Mouse (Mus musculus): ENCODE results near the gene Pdgfb. TPM values are rescaled to one million over a fixed set of nuclear protein-coding genes. Genes with fewer than 3 reads are reported as not detected.

The Pdgfb gene
- total and polyA plus RNA-seq, 2 experiments from 2014 or later: 9.2 to 24.4 TPM

GRCm38 (mm10) chr15:80013256-80014030, 1.3 kb downstream of the Pdgfb start:
- Histone ChIP-seq H3K4me2 (ENCODE audit: low read depth, low read length, poor library complexity, severe bottlenecking) (peak overlapping the region; percentile 94), H3K9me3 (ENCODE audit: low read length) (no peaks in the 10 kb centered on the region), H3K4me3 (ENCODE audit: low read depth, low read length) (peak overlapping the region; percentile 83), H3K36me3 (ENCODE audit: insufficient read depth, low read length) (no peaks in the 10 kb centered on the region), H3K9ac (replicated peaks; ENCODE audit: low read length, poor library complexity, severe bottlenecking) (peak overlapping the region; percentile 95), H3K27me3 (ENCODE audit: insufficient read depth, low read length) (0 out of 2 replicates have a peak, but pooled peaks cover 3% of the 10 kb centered on the region), H3K4me1 (ENCODE audit: insufficient read depth, low read length) (peaks cover 5% of the 10 kb centered on the region; the same call in 1 of the 2 replicates), H3K27ac (ENCODE audit: low read depth, low read length) (peak overlapping the region; percentile 83)
- no peak for TF ChIP-seq CTCF (IDR thresholded peaks at IDR 0.05)
- WGBS: 3% methylated on average over 29 of the region's 36 CpGs
- no peak for DNase-seq (ENCODE audit: low spot score)
- ATAC-seq (ENCODE audit: low FRiP score): no peak

GRCm38 (mm10) chr15:80012527-80013201, 2.1 kb downstream of the Pdgfb start:
- H3K36me3 ChIP-seq (ENCODE audit: insufficient read depth, low read length): no peaks in the 10 kb centered on the region
- peak overlapping the region; percentile 83 for H3K27ac ChIP-seq (ENCODE audit: low read depth, low read length)
- H3K9me3 ChIP-seq (ENCODE audit: low read length): no peaks in the 10 kb centered on the region
- ATAC-seq (ENCODE audit: low FRiP score) (peak; percentile 45), DNase-seq (ENCODE audit: low spot score) (peak; percentile 77)
- H3K27me3 ChIP-seq (ENCODE audit: insufficient read depth, low read length): 0 out of 2 replicates have a peak, but pooled peaks cover 3% of the 10 kb centered on the region
- H3K9ac ChIP-seq (replicated peaks; ENCODE audit: low read length, poor library complexity, severe bottlenecking): peak overlapping the region; percentile 95
- TF ChIP-seq CTCF (IDR thresholded peaks at IDR 0.05): no peak
- H3K4me1 ChIP-seq (ENCODE audit: insufficient read depth, low read length): peaks cover 5% of the 10 kb centered on the region; the same call in 1 of the 2 replicates
- peak overlapping the region; percentile 94 for H3K4me2 ChIP-seq (ENCODE audit: low read depth, low read length, poor library complexity, severe bottlenecking)
- 1% methylated on average over 41 of the region's 60 CpGs for WGBS
- peak overlapping the region; percentile 83 for H3K4me3 ChIP-seq (ENCODE audit: low read depth, low read length)

GRCm38 (mm10) chr15:80011778-80012526, 2.8 kb downstream of the Pdgfb start:
- DNase-seq (ENCODE audit: low spot score) (peak; percentile 87), ATAC-seq (ENCODE audit: low FRiP score) (peak; percentile 72)
- Histone ChIP-seq H3K36me3 (ENCODE audit: insufficient read depth, low read length) (no peaks in the 10 kb centered on the region), H3K9me3 (ENCODE audit: low read length) (no peaks in the 10 kb centered on the region), H3K4me3 (ENCODE audit: low read depth, low read length) (peak overlapping the region; percentile 83), H3K9ac (replicated peaks; ENCODE audit: low read length, poor library complexity, severe bottlenecking) (peak overlapping the region; percentile 95), H3K27ac (ENCODE audit: low read depth, low read length) (peak overlapping the region; percentile 83), H3K27me3 (ENCODE audit: insufficient read depth, low read length) (0 out of 2 replicates have a peak, but pooled peaks cover 3% of the 10 kb centered on the region), H3K4me2 (ENCODE audit: low read depth, low read length, poor library complexity, severe bottlenecking) (peak overlapping the region; percentile 94), H3K4me1 (ENCODE audit: insufficient read depth, low read length) (peaks cover 5% of the 10 kb centered on the region; the same call in 1 of the 2 replicates)
- TF ChIP-seq CTCF (IDR thresholded peaks at IDR 0.05): peak; percentile 65
- 2% methylated on average over 55 of the region's 56 CpGs for WGBS

- DNase-seq (ENCODE audit: low spot score): no peak
- no peaks in the 10 kb centered on the region for H3K36me3 ChIP-seq (ENCODE audit: insufficient read depth, low read length)
- 0 out of 2 replicates have a peak overlapping the region, but pooled peaks have one; percentile 34 for H3K27ac ChIP-seq (ENCODE audit: low read depth, low read length)
- H3K4me2 ChIP-seq (ENCODE audit: low read depth, low read length, poor library complexity, severe bottlenecking): peak overlapping the region; percentile 94
- no peaks in the 10 kb centered on the region for H3K9me3 ChIP-seq (ENCODE audit: low read length)
- no peak for ATAC-seq (ENCODE audit: low FRiP score)
- TF ChIP-seq CTCF (IDR thresholded peaks at IDR 0.05): no peak
- WGBS: 46% methylated on average over 6 of the region's 6 CpGs
- 0 out of 2 replicates have a peak, but pooled peaks cover 3% of the 10 kb centered on the region for H3K27me3 ChIP-seq (ENCODE audit: insufficient read depth, low read length)
- H3K4me3 ChIP-seq (ENCODE audit: low read depth, low read length): peak overlapping the region; percentile 83; the same call in 1 of the 2 replicates
- H3K4me1 ChIP-seq (ENCODE audit: insufficient read depth, low read length): peaks cover 5% of the 10 kb centered on the region; the same call in 1 of the 2 replicates
- no peak overlapping the region for H3K9ac ChIP-seq (replicated peaks; ENCODE audit: low read length, poor library complexity, severe bottlenecking)
These were observed 3.6 kb downstream of the Pdgfb start for GRCm38 (mm10) chr15:80011194-80011593.

- Histone ChIP-seq H3K4me1 (ENCODE audit: insufficient read depth, low read length) (peaks cover 5% of the 10 kb centered on the region; the same call in 1 of the 2 replicates), H3K27ac (ENCODE audit: low read depth, low read length) (no peak overlapping the region), H3K36me3 (ENCODE audit: insufficient read depth, low read length) (no peaks in the 10 kb centered on the region), H3K4me2 (ENCODE audit: low read depth, low read length, poor library complexity, severe bottlenecking) (no peak overlapping the region), H3K9me3 (ENCODE audit: low read length) (no peaks in the 10 kb centered on the region), H3K27me3 (ENCODE audit: insufficient read depth, low read length) (0 out of 2 replicates have a peak, but pooled peaks cover 3% of the 10 kb centered on the region), H3K4me3 (ENCODE audit: low read depth, low read length) (no peak overlapping the region), H3K9ac (replicated peaks; ENCODE audit: low read length, poor library complexity, severe bottlenecking) (0 out of 2 replicates have a peak overlapping the region, but pooled peaks have one; percentile 13)
- TF ChIP-seq CTCF (IDR thresholded peaks at IDR 0.05): no peak
- ATAC-seq (ENCODE audit: low FRiP score) (no peak), DNase-seq (ENCODE audit: low spot score) (no peak)
- WGBS: 29% methylated on average over 7 of the region's 7 CpGs
These were observed 4.6 kb downstream of the Pdgfb start for GRCm38 (mm10) chr15:80010182-80010558.
